ENCODE assay signal across 17 mouse cellular contexts in the genomic region with DNA sequence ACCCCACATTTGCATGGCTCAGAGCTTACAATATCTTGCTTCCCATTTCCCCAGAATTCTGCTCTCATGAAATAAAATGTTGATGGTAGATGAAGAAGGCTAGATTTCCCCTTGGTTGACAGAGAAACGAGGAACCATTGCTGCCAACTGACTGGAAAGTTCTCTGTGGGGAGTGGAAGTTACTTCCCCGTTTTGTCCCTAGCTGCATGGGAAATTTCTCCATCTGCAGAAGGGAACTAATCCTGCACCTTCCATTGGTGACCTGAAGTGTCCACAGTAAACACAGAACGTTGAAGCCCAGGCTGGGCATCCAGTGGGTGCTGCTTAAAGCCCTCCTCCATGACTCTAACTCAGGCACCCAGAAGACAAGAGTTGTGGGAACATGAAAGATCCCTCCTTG.
"Had no signal": no experiment of that assay in that cellular context is flagged by ENCODE, and none has a peak within 500 bp of the region (broad histone marks: within the 10 kb centered on the region; RNA-seq: fewer than 3 reads in every experiment).

No protein-coding gene starts in this region.

- DNase-seq: gastrocnemius, adult 2 months; gastrocnemius, postnatal 10 days; gastrocnemius, postnatal 25 days; heart, adult 11 months; heart, adult 2 months; heart, postnatal 4 days; kidney, adult 11 months; kidney, adult 2 months; kidney, adult 9 months; kidney, postnatal 14 days; kidney, postnatal 36 days; layer of hippocampus, adult 9-11 months; layer of hippocampus, postnatal 36 days; left cerebral cortex, postnatal 4 days had no signal

- ATAC-seq: hindbrain, postnatal 0 days; intestine, embryonic 16.5 days; liver, embryonic 12.5 days had no signal
